Mouse (Mus musculus): ENCODE measurements around the gene Rhbdf2. TPM values are rescaled to one million over a fixed set of nuclear protein-coding genes. Genes with fewer than 3 reads are reported as not detected.

Gene Rhbdf2
- total and polyA plus RNA-seq, 2 experiments: 3.1 to 17.8 TPM

DNA sequence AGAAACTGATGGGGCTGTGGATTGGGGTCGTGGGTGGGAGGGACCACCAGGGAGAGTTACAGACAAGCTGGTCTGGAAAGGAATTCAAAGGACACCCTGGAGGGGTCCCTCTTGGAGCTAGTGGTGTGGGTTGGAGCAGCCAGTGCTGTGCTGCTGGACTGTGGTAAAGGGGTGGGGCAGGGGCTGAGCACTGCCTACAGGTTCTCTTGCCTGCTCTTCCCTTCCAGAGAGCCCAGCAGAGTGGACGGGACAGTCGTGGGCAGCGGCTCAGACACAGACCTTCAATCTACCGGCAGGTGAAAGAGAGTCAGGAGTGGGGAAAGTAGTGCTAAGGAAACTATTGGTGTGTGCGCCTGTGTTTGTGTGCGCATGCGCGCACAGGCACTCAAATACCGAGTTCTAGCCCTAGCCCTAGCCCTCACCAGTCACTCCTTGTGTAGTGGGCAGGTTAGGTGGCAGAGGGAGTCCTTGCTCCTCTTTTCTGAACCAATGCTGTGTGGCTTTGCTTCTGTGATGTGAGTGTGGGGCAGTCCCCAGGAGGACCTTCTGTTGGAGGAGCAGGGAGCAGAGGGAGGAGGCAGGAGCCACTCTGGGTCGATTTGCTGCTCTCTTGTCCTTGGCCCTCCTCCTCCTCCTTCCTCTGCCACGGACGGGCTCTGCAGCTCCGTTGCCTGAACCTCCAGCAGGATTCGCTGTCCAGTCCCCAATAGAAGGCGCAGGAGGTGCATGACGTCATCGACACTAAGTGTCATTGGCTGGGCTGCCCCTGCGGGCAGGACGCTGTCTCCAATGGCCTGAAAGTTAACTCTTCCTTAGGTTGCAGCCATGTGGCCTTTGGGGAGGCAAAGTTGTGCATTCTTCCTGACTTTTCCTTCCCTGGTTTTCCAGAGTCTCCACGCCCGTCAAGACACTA, 30.7 kb upstream of the Rhbdf2 start:
- Histone ChIP-seq H3K4me1 (ENCODE audit: control insufficient read depth, insufficient read depth, low read length) (no peaks in the 10 kb centered on the region), H3K79me2 (ENCODE audit: control insufficient read depth, insufficient read depth, low read length) (no peaks in the 10 kb centered on the region), H3K27ac (replicated peaks; ENCODE audit: insufficient read depth, low read depth, low read length) (peak overlapping the region; percentile 40; the same call in 1 of the 2 replicates), H3K27me3 (ENCODE audit: control insufficient read depth, insufficient read depth, low read length) (peaks cover 10% of the 10 kb centered on the region; the same call in 1 of the 2 replicates), H3K9ac (ENCODE audit: low read depth, low read length) (peak overlapping the region; percentile 60), H3K4me3 (ENCODE audit: insufficient read depth, low read depth, low read length) (peak overlapping the region; percentile 7), H3K36me3 (ENCODE audit: control insufficient read depth, insufficient read depth, low read length) (no peaks in the 10 kb centered on the region)
- peak; percentile 85 for DNase-seq (ENCODE audit: extremely low read depth, low read depth, low spot score)
- TF ChIP-seq CTCF (IDR thresholded peaks at IDR 0.05; ENCODE audit: low read depth, low read length) (peak; percentile 34; the same call in 1 of the 2 replicates), POLR2A (IDR thresholded peaks at IDR 0.05; ENCODE audit: extremely low read depth, insufficient read depth, low read length) (peak; percentile 68; the same call in 1 of the 2 replicates)
- WGBS: 11% methylated on average over 22 of the region's 22 CpGs

DNA sequence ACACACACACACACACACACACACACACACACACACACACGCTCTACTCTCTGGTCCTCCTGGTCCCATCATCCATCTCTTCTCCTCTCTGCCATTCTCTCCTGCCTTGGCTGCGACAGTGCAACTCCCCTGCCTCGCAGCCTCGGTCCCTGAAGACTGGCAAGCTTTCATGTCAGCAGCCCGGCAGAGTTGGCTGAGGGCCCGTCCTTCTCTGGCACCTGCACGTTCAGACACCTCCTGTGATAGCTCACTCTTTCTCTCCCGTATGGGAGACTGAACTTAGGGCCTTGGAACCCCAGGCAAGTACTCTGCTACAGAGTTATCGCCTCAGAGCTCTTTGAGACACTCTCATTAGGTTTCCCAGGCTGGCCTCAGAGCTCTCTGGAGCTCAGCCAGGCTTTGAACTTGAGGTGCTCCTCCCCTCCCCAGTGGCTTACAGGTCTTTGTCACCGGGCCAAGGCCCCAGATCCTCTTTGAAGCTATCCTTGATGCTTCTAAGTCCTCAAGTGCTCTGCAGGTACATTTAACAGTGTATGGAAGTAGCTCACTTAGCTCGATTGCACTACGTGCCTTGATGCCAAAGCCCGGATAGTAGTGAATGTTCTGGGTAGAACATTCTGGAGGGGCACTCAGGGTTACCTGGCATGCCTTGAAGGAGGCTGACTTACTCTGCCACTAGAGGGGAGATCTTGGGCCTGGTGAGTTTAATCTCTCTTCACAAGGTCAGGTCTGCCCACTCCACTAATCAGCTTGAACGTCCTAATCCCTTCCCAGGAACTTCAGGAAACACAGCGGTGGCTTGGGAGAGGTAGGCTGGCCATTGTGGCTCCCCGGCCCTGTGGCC, 29.8 kb upstream of the Rhbdf2 start:
- 75% methylated on average over 16 of the region's 16 CpGs for WGBS
- Histone ChIP-seq H3K27me3 (ENCODE audit: control insufficient read depth, insufficient read depth, low read length) (peaks cover 10% of the 10 kb centered on the region; the same call in 1 of the 2 replicates), H3K36me3 (ENCODE audit: control insufficient read depth, insufficient read depth, low read length) (no peaks in the 10 kb centered on the region), H3K4me1 (ENCODE audit: control insufficient read depth, insufficient read depth, low read length) (no peaks in the 10 kb centered on the region), H3K4me3 (ENCODE audit: insufficient read depth, low read depth, low read length) (no peak overlapping the region), H3K9ac (ENCODE audit: low read depth, low read length) (no peak overlapping the region), H3K27ac (replicated peaks; ENCODE audit: insufficient read depth, low read depth, low read length) (no peak overlapping the region), H3K79me2 (ENCODE audit: control insufficient read depth, insufficient read depth, low read length) (no peaks in the 10 kb centered on the region)
- DNase-seq (ENCODE audit: extremely low read depth, low read depth, low spot score): no peak
- TF ChIP-seq CTCF (IDR thresholded peaks at IDR 0.05; ENCODE audit: low read depth, low read length) (no peak), POLR2A (IDR thresholded peaks at IDR 0.05; ENCODE audit: extremely low read depth, insufficient read depth, low read length) (no peak)

DNA sequence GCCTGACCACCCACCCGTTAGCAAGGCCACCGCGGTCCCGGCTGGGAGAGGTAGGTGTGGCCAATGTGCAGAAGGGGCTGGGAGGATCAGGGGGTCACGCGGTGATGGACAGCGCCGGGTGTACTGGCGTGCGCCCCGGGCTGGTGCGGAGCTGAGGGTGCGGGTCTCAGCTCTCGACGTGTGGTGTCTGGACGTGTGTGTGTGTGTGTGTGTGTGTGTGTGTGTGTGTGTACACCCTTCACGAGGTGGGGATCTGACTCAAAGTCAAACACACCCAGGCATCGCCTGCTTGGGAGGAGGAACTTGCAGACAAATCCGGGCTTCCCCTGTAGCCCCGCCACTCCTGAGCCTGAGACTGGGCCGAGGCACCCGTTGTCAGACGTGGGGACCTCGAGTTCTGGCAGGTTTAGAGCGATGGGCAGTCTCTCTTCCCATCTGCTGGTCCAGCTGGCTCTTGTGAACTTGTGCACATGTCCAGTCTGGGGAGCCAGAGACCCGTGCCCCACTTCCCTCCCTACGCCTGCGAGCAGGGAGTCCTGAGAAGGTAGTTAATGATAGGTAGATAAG, 27.5 kb upstream of the Rhbdf2 start, which contains the start of gene Cygb:
Gene Cygb (minus strand): TSS at position 59 of the 567 bp plus-strand sequence.
- Histone ChIP-seq H3K79me2 (ENCODE audit: control insufficient read depth, insufficient read depth, low read length) (no peaks in the 10 kb centered on the region), H3K4me3 (ENCODE audit: insufficient read depth, low read depth, low read length) (peak within 1 kb of the TSS; percentile 67), H3K9ac (ENCODE audit: low read depth, low read length) (peak within 1 kb of the TSS; percentile 79), H3K27me3 (ENCODE audit: control insufficient read depth, insufficient read depth, low read length) (peaks cover 10% of the 10 kb centered on the region; the same call in 1 of the 2 replicates), H3K36me3 (ENCODE audit: control insufficient read depth, insufficient read depth, low read length) (no peaks in the 10 kb centered on the region), H3K4me1 (ENCODE audit: control insufficient read depth, insufficient read depth, low read length) (no peaks in the 10 kb centered on the region), H3K27ac (replicated peaks; ENCODE audit: insufficient read depth, low read depth, low read length) (peak within 1 kb of the TSS; percentile 10; the same call in 1 of the 2 replicates)
- no peak for DNase-seq (ENCODE audit: extremely low read depth, low read depth, low spot score)
- WGBS: 11% methylated on average over 28 of the region's 28 CpGs
- TF ChIP-seq POLR2A (IDR thresholded peaks at IDR 0.05; ENCODE audit: extremely low read depth, insufficient read depth, low read length): no peak
- TF ChIP-seq CTCF (IDR thresholded peaks at IDR 0.05; ENCODE audit: low read depth, low read length): no peak

DNA sequence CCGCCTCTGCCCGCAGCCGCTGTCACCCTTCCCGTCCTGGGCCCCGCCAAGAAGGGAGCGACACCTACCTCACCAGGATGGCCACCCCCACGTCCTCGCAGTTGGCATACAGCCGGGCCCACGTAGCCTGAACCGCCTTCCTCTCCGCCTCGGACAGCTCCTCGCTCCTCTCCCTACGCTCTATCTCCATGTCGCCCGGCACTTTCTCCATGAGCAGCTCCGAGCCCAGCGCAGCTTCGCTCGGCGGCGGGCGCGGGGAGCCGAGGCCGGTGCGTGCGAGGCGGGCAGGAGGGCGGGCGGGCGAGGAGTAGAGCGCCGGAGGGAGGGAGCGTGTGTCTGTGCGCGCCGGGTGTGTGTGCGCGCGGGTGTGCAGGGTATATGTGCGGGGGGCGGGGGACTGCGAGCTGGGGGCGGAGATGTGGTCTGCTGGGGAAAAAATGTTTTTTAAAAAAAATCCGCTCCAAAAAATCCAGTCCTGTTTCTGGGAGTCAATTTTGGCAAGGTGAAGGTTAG, 26.9 kb upstream of the Rhbdf2 start:
- Histone ChIP-seq H3K4me1 (ENCODE audit: control insufficient read depth, insufficient read depth, low read length) (no peaks in the 10 kb centered on the region), H3K9ac (ENCODE audit: low read depth, low read length) (peak overlapping the region; percentile 79), H3K79me2 (ENCODE audit: control insufficient read depth, insufficient read depth, low read length) (no peaks in the 10 kb centered on the region), H3K27me3 (ENCODE audit: control insufficient read depth, insufficient read depth, low read length) (peaks cover 10% of the 10 kb centered on the region; the same call in 1 of the 2 replicates), H3K36me3 (ENCODE audit: control insufficient read depth, insufficient read depth, low read length) (no peaks in the 10 kb centered on the region), H3K4me3 (ENCODE audit: insufficient read depth, low read depth, low read length) (peak overlapping the region; percentile 67), H3K27ac (replicated peaks; ENCODE audit: insufficient read depth, low read depth, low read length) (peak overlapping the region; percentile 10; the same call in 1 of the 2 replicates)
- 1% methylated on average over 47 of the region's 47 CpGs for WGBS
- no peak for DNase-seq (ENCODE audit: extremely low read depth, low read depth, low spot score)
- TF ChIP-seq CTCF (IDR thresholded peaks at IDR 0.05; ENCODE audit: low read depth, low read length): no peak
- no peak for TF ChIP-seq POLR2A (IDR thresholded peaks at IDR 0.05; ENCODE audit: extremely low read depth, insufficient read depth, low read length)

DNA sequence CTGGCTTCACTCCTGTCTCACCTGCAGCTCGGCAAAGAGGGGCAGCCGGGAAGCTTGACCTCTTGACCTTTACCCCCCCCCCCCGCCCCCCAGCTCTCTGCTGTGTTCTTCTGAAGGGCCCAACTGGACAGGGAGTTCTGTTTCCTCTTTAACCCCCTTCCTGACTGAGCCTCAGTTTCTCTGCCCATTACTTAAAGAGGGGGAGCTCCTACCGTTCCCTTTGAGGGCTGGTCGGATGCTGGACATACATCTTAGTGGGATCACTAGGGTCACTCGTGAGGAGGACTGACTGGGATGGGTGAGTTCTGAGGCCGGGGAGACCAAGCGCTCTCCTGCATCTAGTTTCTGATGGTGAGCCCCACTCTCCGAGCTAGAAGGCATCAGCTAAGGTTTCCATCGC, 26.4 kb upstream of the Rhbdf2 start, which contains the start of gene Prcd:
Gene Prcd (plus strand): TSS at position 301 of the 400 bp plus-strand sequence.
- H3K9ac ChIP-seq (ENCODE audit: low read depth, low read length): peak within 1 kb of the TSS; percentile 79
- peaks cover 10% of the 10 kb centered on the region; the same call in 1 of the 2 replicates for H3K27me3 ChIP-seq (ENCODE audit: control insufficient read depth, insufficient read depth, low read length)

More for the DNA sequence above, 26.4 kb upstream of the Rhbdf2 start, which contains the start of gene Prcd:
- Histone ChIP-seq H3K27ac (replicated peaks; ENCODE audit: insufficient read depth, low read depth, low read length) (peak within 1 kb of the TSS; percentile 10; the same call in 1 of the 2 replicates), H3K79me2 (ENCODE audit: control insufficient read depth, insufficient read depth, low read length) (no peaks in the 10 kb centered on the region), H3K36me3 (ENCODE audit: control insufficient read depth, insufficient read depth, low read length) (no peaks in the 10 kb centered on the region), H3K4me1 (ENCODE audit: control insufficient read depth, insufficient read depth, low read length) (no peaks in the 10 kb centered on the region), H3K4me3 (ENCODE audit: insufficient read depth, low read depth, low read length) (peak within 1 kb of the TSS; percentile 67)
- WGBS: 10% methylated on average over 10 of the region's 10 CpGs
- no peak for TF ChIP-seq POLR2A (IDR thresholded peaks at IDR 0.05; ENCODE audit: extremely low read depth, insufficient read depth, low read length)
- no peak for TF ChIP-seq CTCF (IDR thresholded peaks at IDR 0.05; ENCODE audit: low read depth, low read length)
- no peak for DNase-seq (ENCODE audit: extremely low read depth, low read depth, low spot score)

All from liver, adult 2 months (tissue).